Mouse (Mus musculus) liver, embryonic 15.5 days (tissue): ENCODE data around the gene Nsdhl. TPM values are rescaled to one million over a fixed set of nuclear protein-coding genes. Genes with fewer than 3 reads are reported as not detected.

Experiments used
- ATAC-seq: fragments of 200-750 bp; cut with Nextera tagmentation; 2 replicates; pipeline ENCODE4 v1.8.0; 2017; ENCODE audit warnings: moderate number of reproducible peaks, mild to moderate bottlenecking, moderate library complexity; ENCODE audit not compliant: insufficient read depth
- H3K27ac ChIP-seq: fragments of 300-500 bp; sonication (generic); replicated peaks from 2 replicates; pipeline ENCODE4 v1.5.1; 2015; ENCODE audit warnings: mild to moderate bottlenecking, inconsistent platforms
- H3K27me3 ChIP-seq: fragments of 300-500 bp; sonication (generic); 2 replicates; pipeline ENCODE4 v1.6.1; 2015; ENCODE audit warnings: mild to moderate bottlenecking, inconsistent platforms
- H3K36me3 ChIP-seq: fragments of 300-500 bp; sonication (generic); replicated peaks from 2 replicates; pipeline ENCODE4 v1.6.1; 2015; ENCODE audit warnings: moderate library complexity, mild to moderate bottlenecking, inconsistent platforms
- H3K4me1 ChIP-seq: fragments of 300-500 bp; sonication (generic); replicated peaks from 2 replicates; pipeline ENCODE4 v1.6.1; 2015; ENCODE audit warnings: inconsistent platforms
- H3K4me2 ChIP-seq: fragments of 300-500 bp; sonication (generic); 2 replicates; pipeline ENCODE4 v1.6.1; 2015; ENCODE audit warnings: moderate library complexity, mild to moderate bottlenecking, inconsistent platforms
- H3K4me3 ChIP-seq: fragments of 300-500 bp; sonication (generic); replicated peaks from 2 replicates; pipeline ENCODE4 v1.5.1; 2015; ENCODE audit warnings: mild to moderate bottlenecking, inconsistent platforms
- H3K9ac ChIP-seq: fragments of 300-500 bp; sonication (generic); 2 replicates; pipeline ENCODE4 v1.6.1; 2015; ENCODE audit warnings: moderate library complexity, mild to moderate bottlenecking, inconsistent platforms
- H3K9me3 ChIP-seq: fragments of 300-500 bp; sonication (generic); replicated peaks from 2 replicates; pipeline ENCODE4 v1.6.1; 2016; ENCODE audit warnings: inconsistent platforms
- WGBS: fragments of 180-500 bp; shearing (Covaris S2); methylation state at CpG from one replicate; pipeline ENCODE4 v1.1.7; 2015; ENCODE audit warnings: mixed read lengths; ENCODE audit not compliant: insufficient replicate concordance; 5-methylcytosine and 5-hydroxymethylcytosine counted together
- polyA plus RNA-seq: library from polyadenylated mRNA; unstranded; fragments of >200 nt; fragmentation: Nextera tagmentation; extraction: Ambion mirVana; gene quantifications from 2 replicates; pipeline ENCODE4 v1.2.1, GENCODE M21; 2015

The Nsdhl gene
- polyA plus RNA-seq, 1 experiment from 2014 or later, result 26.1 TPM

DNA sequence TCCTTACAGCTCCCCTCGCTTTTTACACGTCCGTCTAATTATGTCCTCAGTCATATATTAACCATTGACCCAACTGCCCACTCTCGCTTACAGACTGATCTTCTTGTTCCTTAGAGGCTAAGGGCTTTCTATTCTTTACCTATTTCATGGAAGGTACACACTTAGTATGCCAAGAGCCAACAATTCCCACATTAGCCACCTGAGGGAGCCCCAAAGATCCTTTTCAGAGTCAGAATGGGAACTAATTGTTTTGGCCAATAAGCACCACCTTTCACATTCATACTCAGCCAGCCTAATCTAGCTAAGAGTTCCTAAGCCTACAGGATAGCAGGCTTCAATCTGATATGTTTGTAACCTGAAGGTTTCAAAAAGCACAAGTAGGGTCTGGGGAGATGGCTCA, 42.1 kb downstream of the Nsdhl start:
- WGBS, result 73% methylated on average over 4 of the region's 4 CpGs
- H3K36me3 ChIP-seq, result 0 out of 2 replicates have a peak, but pooled peaks cover 2% of the 10 kb centered on the region
- H3K9me3 ChIP-seq, result no peaks in the 10 kb centered on the region
- no peak overlapping the region for H3K4me3 ChIP-seq
- no peaks in the 10 kb centered on the region for H3K27me3 ChIP-seq
- H3K9ac ChIP-seq, result no peak overlapping the region
- ATAC-seq, result no peak
- no peak overlapping the region for H3K4me2 ChIP-seq
- H3K27ac ChIP-seq, result no peak overlapping the region
- H3K4me1 ChIP-seq, result no peaks in the 10 kb centered on the region

DNA sequence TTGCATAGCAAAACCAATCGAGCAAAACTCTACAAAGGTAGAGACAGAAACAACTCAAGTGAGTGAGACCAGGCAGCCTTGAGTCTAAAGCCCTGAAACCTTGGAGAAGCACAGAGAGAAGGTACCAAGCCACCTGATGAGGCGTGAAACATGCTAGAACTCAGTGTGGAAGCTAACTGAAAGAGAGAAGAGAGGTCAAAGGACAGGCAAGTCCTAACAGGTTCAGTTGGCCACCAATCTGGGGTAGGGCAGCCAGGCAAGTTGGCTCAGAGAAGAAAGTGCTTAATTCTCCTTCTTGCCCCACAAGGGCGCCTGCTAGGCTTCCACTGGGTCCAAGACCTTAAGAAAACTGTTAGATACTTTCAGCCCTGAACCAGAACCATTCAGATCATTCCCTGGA, 43.2 kb downstream of the Nsdhl start:
- 47% methylated on average over 3 of the region's 3 CpGs for WGBS
- Histone ChIP-seq H3K27ac (no peak overlapping the region), H3K4me2 (no peak overlapping the region), H3K27me3 (no peaks in the 10 kb centered on the region), H3K9ac (no peak overlapping the region), H3K9me3 (no peaks in the 10 kb centered on the region), H3K36me3 (no peaks in the 10 kb centered on the region), H3K4me3 (no peak overlapping the region), H3K4me1 (no peaks in the 10 kb centered on the region)
- no peak for ATAC-seq

- WGBS, result 53% methylated on average over 3 of the region's 3 CpGs
- Histone ChIP-seq H3K36me3 (no peaks in the 10 kb centered on the region), H3K4me2 (no peak overlapping the region), H3K4me1 (no peaks in the 10 kb centered on the region), H3K27ac (no peak overlapping the region), H3K9me3 (no peaks in the 10 kb centered on the region), H3K27me3 (no peaks in the 10 kb centered on the region), H3K9ac (no peak overlapping the region), H3K4me3 (no peak overlapping the region)
- ATAC-seq, result no peak
These were observed 44.4 kb downstream of the Nsdhl start for GRCm38 (mm10) chrX:72962743-72963142.

DNA sequence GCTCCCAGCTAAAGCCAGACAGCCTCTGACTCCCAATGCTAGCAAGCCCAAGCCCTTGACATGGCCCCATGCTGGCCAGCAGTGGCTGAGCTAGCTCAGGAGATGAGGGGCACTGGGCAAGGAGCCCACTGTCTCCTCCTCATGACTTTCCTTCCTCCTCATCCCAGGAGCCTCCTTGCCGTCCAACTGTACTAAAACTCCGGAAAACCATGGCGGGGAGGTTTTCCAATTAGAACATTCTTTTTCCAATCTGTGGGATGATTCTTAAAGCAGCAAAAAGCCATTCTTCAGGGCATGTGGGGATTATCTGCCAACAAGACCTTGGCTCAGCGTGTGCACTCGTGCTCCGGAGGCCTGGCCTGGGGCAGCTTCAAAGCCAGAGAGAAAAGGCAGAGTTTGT, 64.5 kb downstream of the Nsdhl start:
- Histone ChIP-seq H3K36me3 (no peaks in the 10 kb centered on the region), H3K27me3 (peaks cover 26% of the 10 kb centered on the region), H3K4me2 (no peak overlapping the region), H3K9me3 (no peaks in the 10 kb centered on the region), H3K4me1 (no peaks in the 10 kb centered on the region), H3K9ac (no peak overlapping the region), H3K4me3 (no peak overlapping the region), H3K27ac (no peak overlapping the region)
- 60% methylated on average over 6 of the region's 6 CpGs for WGBS
- ATAC-seq, result no peak

- peaks cover 43% of the 10 kb centered on the region for H3K27me3 ChIP-seq
- no peak overlapping the region for H3K4me3 ChIP-seq
- ATAC-seq, result no peak
- H3K4me1 ChIP-seq, result no peaks in the 10 kb centered on the region
- 27% methylated on average over 2 of the region's 2 CpGs for WGBS
- H3K9ac ChIP-seq, result no peak overlapping the region
- no peaks in the 10 kb centered on the region for H3K9me3 ChIP-seq
- no peak overlapping the region for H3K4me2 ChIP-seq
- H3K27ac ChIP-seq, result no peak overlapping the region
- no peaks in the 10 kb centered on the region for H3K36me3 ChIP-seq
These were observed 67.2 kb downstream of the Nsdhl start for GRCm38 (mm10) chrX:72985607-72986006.

- peak; percentile 42 for ATAC-seq
- 26% methylated on average over 45 of the region's 45 CpGs for WGBS
- H3K4me1 ChIP-seq, result no peaks in the 10 kb centered on the region
- peak within 1 kb of the TSS; percentile 64 for H3K4me2 ChIP-seq
- H3K27me3 ChIP-seq, result peaks cover 43% of the 10 kb centered on the region
- H3K36me3 ChIP-seq, result no peaks in the 10 kb centered on the region
- H3K4me3 ChIP-seq, result peak within 1 kb of the TSS; percentile 41
- no peak within 1 kb of the TSS for H3K9ac ChIP-seq
- H3K27ac ChIP-seq, result no peak within 1 kb of the TSS
- H3K9me3 ChIP-seq, result no peaks in the 10 kb centered on the region
These were observed 68.6 kb downstream of the Nsdhl start, which contains the start of gene Zfp185 for GRCm38 (mm10) chrX:72986841-72987519. Gene Zfp185, plus strand, starts transcription at chrX:72987339.

GRCm38 (mm10) chrX:72987520-72987905, 69.2 kb downstream of the Nsdhl start:
- Histone ChIP-seq H3K4me3 (peak overlapping the region; percentile 41), H3K9me3 (no peaks in the 10 kb centered on the region), H3K27ac (no peak overlapping the region), H3K9ac (no peak overlapping the region), H3K4me2 (peak overlapping the region; percentile 64), H3K4me1 (no peaks in the 10 kb centered on the region), H3K27me3 (peaks cover 43% of the 10 kb centered on the region), H3K36me3 (no peaks in the 10 kb centered on the region)
- WGBS, result 21% methylated on average over 14 of the region's 14 CpGs
- ATAC-seq, result no peak

DNA sequence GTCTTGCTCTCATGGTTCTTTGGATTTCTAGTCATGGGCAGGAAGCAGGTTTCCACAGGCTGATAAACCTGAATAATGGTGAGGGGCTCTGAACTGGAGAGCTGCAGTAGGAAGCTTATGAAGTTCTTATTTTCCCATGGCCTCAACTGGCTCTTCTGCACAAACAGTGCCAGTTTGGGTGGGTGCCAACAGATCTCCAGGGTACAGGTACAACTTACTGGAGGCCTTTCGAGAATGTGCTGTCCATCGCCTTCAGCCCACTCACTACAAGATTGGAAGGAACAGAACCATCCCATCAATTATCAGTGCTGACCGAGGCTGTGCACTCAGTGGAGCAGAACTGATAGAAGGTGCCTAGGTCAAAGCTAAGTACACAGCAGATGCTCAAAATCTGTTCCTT, 70.1 kb downstream of the Nsdhl start:
- Histone ChIP-seq H3K4me1 (no peaks in the 10 kb centered on the region), H3K9me3 (no peaks in the 10 kb centered on the region), H3K9ac (no peak overlapping the region), H3K4me3 (no peak overlapping the region), H3K27me3 (peaks cover 43% of the 10 kb centered on the region), H3K27ac (no peak overlapping the region), H3K4me2 (no peak overlapping the region), H3K36me3 (no peaks in the 10 kb centered on the region)
- ATAC-seq, result no peak
- WGBS, result 55% methylated on average over 3 of the region's 3 CpGs

DNA sequence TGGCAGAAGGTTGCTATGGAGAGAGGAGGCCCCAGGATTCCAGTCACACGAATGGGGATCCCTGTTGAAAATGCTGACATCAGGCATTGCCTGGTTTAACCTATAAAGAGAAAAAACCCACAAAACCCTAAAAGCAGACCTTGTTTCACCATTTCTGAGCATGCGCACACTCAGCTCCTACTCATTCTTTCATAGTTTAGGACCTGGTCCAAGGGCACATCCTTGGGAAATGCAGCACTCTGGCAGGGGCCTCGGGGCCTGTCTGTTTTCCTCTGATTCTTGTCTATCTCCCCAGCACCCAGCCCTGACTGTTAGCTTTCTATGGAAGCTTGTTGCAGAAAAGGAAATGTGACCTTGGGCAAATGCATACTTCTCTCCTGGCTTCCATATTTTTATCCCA, 72.2 kb downstream of the Nsdhl start:
- WGBS, result 51% methylated on average over 3 of the region's 3 CpGs
- Histone ChIP-seq H3K36me3 (no peaks in the 10 kb centered on the region), H3K4me2 (no peak overlapping the region), H3K9me3 (no peaks in the 10 kb centered on the region), H3K4me1 (no peaks in the 10 kb centered on the region), H3K9ac (no peak overlapping the region), H3K27ac (no peak overlapping the region), H3K27me3 (peaks cover 37% of the 10 kb centered on the region), H3K4me3 (no peak overlapping the region)
- no peak for ATAC-seq

GRCm38 (mm10) chrX:72992291-72992919, 74.0 kb downstream of the Nsdhl start:
- Histone ChIP-seq H3K9ac (no peak overlapping the region), H3K4me2 (no peak overlapping the region), H3K27ac (no peak overlapping the region), H3K9me3 (no peaks in the 10 kb centered on the region), H3K36me3 (no peaks in the 10 kb centered on the region), H3K27me3 (peaks cover 28% of the 10 kb centered on the region), H3K4me1 (no peaks in the 10 kb centered on the region), H3K4me3 (no peak overlapping the region)
- no peak for ATAC-seq
- 35% methylated on average over 5 of the region's 5 CpGs for WGBS

DNA sequence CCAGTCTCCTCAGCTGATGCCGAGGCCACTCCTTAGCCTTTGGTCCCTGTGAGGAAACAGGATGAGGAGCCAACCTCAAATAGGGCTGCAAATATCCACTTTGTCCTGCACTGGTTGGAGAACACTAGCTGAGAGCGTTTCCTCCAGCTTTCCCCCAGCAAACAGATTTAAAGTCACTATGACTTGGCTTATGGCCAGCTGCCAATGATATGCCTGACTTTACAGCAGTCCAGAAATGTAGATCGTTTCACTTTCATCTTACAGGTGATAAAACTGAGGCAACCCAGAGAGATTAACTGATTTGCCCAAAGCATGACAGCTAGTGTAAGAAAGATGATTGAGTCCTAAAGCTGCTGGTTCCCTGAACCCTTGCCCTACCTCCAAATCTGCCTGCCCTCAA, 77.2 kb downstream of the Nsdhl start:
- ATAC-seq, result no peak
- H3K4me2 ChIP-seq, result no peak overlapping the region
- no peak overlapping the region for H3K27ac ChIP-seq
- 52% methylated on average over 3 of the region's 3 CpGs for WGBS
- H3K36me3 ChIP-seq, result no peaks in the 10 kb centered on the region
- peaks cover 10% of the 10 kb centered on the region for H3K27me3 ChIP-seq
- H3K4me1 ChIP-seq, result no peaks in the 10 kb centered on the region
- no peak overlapping the region for H3K4me3 ChIP-seq
- no peak overlapping the region for H3K9ac ChIP-seq
- no peaks in the 10 kb centered on the region for H3K9me3 ChIP-seq
